Mouse (Mus musculus): ENCODE results near the gene Styk1.

DNA sequence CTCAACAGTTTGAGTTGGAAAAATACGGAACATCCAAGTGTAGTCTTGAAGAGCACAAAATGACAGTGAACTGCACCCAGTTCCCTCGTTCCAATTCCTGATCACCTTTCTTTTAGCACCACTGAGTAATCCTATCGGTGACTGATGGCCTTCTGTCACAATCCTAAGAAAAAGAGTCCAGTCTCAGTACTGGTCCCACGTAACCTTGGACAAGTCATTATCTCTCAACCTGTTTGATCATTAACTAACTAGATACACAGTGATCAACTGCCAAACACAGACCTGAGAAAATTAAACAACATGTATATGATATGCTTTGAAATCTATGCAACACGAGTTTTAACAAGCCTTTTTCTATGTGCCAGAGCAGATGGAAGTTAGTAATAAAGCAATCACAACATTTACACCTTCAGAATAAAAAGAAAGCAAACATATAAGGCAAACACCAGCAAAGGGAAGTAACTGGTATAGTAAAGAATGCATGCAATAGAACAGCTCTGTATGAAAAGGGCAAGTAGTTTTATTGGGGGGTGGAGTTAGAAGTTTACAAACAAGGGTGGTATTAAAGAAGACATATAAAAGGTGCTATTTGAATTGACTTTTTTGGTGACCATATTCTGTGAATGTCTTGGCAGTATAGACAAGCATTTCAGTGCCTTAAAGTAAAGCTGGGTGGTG, 58.8 kb downstream of the Styk1 start:
- TF ChIP-seq GATA1 (IDR thresholded peaks at IDR 0.05; ENCODE audit: borderline replicate concordance, low read length) (no peak), FLI1 (IDR thresholded peaks at IDR 0.05; ENCODE audit: low read length) (no peak)
